Mouse (Mus musculus) heart, adult 2 months (tissue): Measurements from ENCODE around the gene Tmem98.

Experiments
- CTCF ChIP-seq: fragments of 200-600 bp; IDR thresholded peaks from 2 replicates; pipeline ENCODE4 v1.8.1; 2022; ENCODE audit warnings: antibody characterized with exemption, mild to moderate bottlenecking, moderate library complexity
- EP300 ChIP-seq: fragments of 200-500 bp; IDR thresholded peaks from 2 replicates; pipeline ENCODE4 v1.6.1; 2011; ENCODE audit warnings: low read depth, low read length, control low read depth; ENCODE audit not compliant: insufficient read depth
- POLR2A ChIP-seq: fragments of 200-500 bp; IDR thresholded peaks from 2 replicates; pipeline ENCODE4 v1.6.1; 2011; ENCODE audit warnings: mild to moderate bottlenecking, low read depth, low read length, control low read depth; ENCODE audit not compliant: insufficient read depth

DNA sequence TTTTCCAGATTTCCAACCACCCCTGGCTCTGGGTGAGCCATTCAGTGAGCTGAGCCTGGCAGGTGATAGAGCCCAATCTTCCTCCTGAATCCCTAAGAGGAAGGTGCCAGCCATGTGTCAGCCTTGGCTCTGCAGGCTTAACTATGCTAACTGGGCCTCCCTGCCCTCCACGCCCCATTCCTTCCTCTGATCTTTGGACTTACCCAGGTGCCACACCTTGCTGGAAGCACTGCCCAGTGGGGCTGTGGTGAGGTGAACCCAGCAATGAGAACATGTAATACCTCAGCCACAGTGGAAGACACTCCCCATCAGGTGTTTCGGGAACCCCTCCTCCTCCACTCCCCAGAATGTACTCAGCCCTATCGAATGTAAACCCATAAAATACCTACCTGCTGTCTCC is 10.1 kb downstream of the Tmem98 start:
- TF ChIP-seq POLR2A (no peak), CTCF (no peak), EP300 (no peak)
